Mouse (Mus musculus) liver, adult 2 months (tissue): ENCODE measurements around the gene D630039A03Rik.
A peak's percentile ranks its signal among the peaks of the same experiment; 100 is the strongest.

Source experiments
- CTCF ChIP-seq: fragments of 200-500 bp; IDR thresholded peaks from 2 replicates; pipeline ENCODE4 v1.5.1; 2011; ENCODE audit warnings: low read depth, low read length, control low read depth
- POLR2A ChIP-seq: fragments of 200-500 bp; IDR thresholded peaks from 2 replicates; pipeline ENCODE4 v1.6.1; 2011; ENCODE audit warnings: low read length, control low read depth; ENCODE audit not compliant: insufficient read depth; ENCODE audit errors: extremely low read depth

DNA sequence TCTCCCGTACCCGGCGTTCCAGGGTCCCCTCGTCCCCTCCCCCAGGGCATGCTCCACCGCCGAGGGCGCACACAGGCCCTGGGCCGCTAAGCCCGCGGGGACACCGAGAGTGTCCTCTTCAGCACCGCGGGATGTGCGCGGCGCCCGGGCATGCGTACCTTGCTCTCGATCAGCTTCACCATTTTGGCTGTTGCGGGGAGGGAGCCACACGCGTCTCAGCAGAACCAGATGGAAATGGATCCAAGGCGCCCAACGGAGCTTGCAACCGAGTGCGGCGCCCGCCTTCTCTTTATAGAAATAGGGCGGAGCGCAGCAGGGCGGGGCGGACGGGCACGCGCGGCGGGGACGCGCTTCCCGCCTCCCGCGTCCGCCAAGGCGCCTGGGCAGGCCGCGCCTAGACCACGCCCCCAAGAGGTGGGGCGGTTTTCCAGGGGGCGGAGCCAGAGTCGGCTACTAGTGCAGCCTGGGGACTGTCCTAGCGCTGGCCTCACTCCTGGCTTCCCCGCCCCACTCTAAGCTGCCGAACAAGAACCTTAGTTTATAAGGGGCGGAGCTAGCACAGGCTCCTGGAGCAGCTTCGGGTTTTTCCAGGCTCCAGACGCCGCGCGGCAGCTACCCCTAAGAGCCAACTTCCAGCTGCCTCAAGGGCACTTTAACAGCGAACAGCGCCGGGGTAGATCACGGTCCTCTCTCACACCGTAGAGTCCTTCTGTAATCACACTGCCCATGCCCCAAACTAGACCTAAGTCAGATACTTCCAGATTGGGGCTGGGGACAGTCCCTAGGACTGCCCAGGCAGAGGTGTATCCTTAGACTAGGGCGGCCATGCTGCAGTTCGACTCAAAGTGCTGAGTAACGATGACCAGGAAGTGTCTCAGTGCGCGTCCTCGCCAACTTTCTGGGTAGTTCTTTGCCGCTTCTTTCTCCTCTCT is 40.2 kb upstream of the D630039A03Rik start, which contains the start of gene Txn1:
- TF ChIP-seq CTCF (no peak), POLR2A (peak; percentile 99)
